Mouse (Mus musculus) monocyte, adult 5-6 weeks (primary cell): ENCODE measurements around the gene Ptpro. TPM values are rescaled to one million over a fixed set of nuclear protein-coding genes. Genes with fewer than 3 reads are reported as not detected.

Source experiments
- ATAC-seq: fragments of 153-309, 156-312 bp; replicated peaks from 2 replicates; pipeline ENCODE4 v1.8.0; 2017; ENCODE audit warnings: mild to moderate bottlenecking; ENCODE audit not compliant: low TSS enrichment, insufficient number of reproducible peaks, severe bottlenecking, poor library complexity, low FRiP score
- total RNA-seq: library from RNA; stranded (forward); fragments of 200-1000, 200-491, 200-594 nt; gene quantifications from 3 replicates; pipeline ENCODE4 v1.2.3, GENCODE M21; 2017

The Ptpro gene
- total RNA-seq, 1 experiment from 2014 or later, result 157 TPM

GRCm38 (mm10) chr6:137512753-137513152, 260.6 kb downstream of the Ptpro start:
- no peak for ATAC-seq

Other genes starting within 250 kb of the Ptpro start
- not detected in 3 replicates for gene Rerg, start 81.8 kb upstream of the Ptpro start, total RNA-seq